Mouse (Mus musculus) spleen, adult 2 months (tissue): Measurements from ENCODE around the gene Fastk.

Experiments used
- CTCF ChIP-seq: fragments of 200-500 bp; IDR thresholded peaks from 2 replicates; pipeline ENCODE4 v1.5.1; 2011; ENCODE audit warnings: mild to moderate bottlenecking, inconsistent platforms; ENCODE audit not compliant: insufficient read depth, insufficient read length, insufficient replicate concordance; ENCODE audit errors: extremely low read depth
- POLR2A ChIP-seq: fragments of 200-500 bp; IDR thresholded peaks from 2 replicates; pipeline ENCODE4 v1.6.1; 2011; ENCODE audit warnings: low read depth, low read length, inconsistent platforms

DNA sequence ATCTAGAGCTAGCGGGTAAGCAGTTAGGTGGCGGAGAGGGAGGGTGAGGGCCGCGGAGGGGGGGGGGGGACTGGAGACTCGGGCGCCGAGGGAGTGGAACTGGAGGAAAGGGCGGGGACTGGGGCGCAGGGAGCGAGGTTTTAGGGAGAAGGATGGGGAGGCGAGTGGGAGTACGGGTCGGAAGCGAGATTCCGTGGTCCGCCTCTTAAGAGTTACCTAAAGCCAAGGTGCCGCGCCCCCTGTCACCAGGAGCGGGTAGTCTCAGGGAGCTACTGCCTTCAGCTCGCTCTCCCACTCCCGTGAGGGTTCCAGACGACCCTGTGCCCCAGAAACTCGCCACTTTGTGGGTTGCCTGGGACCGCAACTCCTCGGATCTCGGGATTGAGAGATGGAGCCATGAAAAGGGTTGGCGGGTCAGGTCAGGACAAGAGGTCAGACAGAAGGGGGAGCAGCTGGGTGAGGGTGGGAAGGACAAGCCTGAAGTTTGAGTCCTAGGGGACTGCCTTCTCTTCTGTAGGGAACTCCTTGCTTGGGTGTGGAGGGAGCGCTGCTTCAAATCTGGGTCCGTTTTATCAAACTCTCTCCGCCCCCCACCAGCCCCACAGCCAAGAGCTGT lies 19.6 kb downstream of the Fastk start:
- no peak for TF ChIP-seq POLR2A
- no peak for TF ChIP-seq CTCF
